Mouse (Mus musculus): ENCODE measurements around the gene Nt5c3b. TPM values are rescaled to one million over a fixed set of nuclear protein-coding genes. Genes with fewer than 3 reads are reported as not detected.

Gene Nt5c3b
- polyA plus RNA-seq, 1 experiment: 52.0 TPM

DNA sequence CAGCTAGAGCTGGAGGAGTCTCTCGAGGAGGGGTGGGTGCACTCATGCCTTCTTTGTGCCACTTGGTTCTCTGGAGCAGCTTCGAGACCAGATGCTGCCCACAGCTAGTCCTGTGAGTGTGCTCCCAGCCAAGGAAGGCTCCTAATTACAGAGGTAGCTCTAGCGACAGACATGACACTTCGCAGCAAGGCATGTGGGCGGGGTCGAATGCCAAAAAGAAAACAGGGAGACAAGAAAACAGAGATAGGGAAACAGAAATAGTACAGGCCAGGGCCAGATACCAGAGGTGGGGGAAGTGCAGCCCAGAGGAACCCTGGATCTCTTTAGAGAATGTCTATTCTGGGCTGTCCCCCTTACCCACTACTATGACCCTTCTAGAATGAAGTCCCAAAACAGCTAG, 39.4 kb downstream of the Nt5c3b start:
- Histone ChIP-seq H3K4me3 (ENCODE audit: insufficient read depth, low read length) (no peak overlapping the region), H3K4me1 (ENCODE audit: control insufficient read depth, insufficient read depth, low read length) (no peaks in the 10 kb centered on the region), H3K27ac (ENCODE audit: insufficient read depth, low read length) (no peak overlapping the region)
- TF ChIP-seq CTCF (IDR thresholded peaks at IDR 0.05; ENCODE audit: borderline replicate concordance, insufficient read depth, low read length) (no peak), POLR2A (IDR thresholded peaks at IDR 0.05; ENCODE audit: low read depth, low read length) (no peak)

DNA sequence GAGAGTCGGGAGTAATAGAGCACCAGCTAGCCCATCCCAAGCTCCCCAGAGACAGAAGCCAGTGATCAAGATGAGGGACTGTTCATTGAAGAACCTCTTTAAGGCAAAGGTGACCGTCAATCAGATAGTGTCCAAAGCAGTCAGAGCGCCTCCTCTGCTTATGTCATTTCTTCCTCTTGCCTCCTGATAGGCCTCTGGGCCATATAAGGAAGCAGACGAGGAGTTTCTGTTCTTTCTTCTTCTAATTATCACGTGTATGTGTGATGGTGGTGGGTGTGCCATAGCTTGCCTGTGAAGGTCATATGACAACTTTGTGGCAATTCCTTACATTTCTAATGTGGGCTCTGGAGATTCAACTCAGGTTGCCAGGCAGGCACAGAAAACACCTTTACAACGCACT, 40.8 kb downstream of the Nt5c3b start:
- Histone ChIP-seq H3K4me3 (ENCODE audit: insufficient read depth, low read length) (no peak overlapping the region), H3K4me1 (ENCODE audit: control insufficient read depth, insufficient read depth, low read length) (no peaks in the 10 kb centered on the region), H3K27ac (ENCODE audit: insufficient read depth, low read length) (no peak overlapping the region)
- TF ChIP-seq POLR2A (IDR thresholded peaks at IDR 0.05; ENCODE audit: low read depth, low read length): no peak
- no peak for TF ChIP-seq CTCF (IDR thresholded peaks at IDR 0.05; ENCODE audit: borderline replicate concordance, insufficient read depth, low read length)

DNA sequence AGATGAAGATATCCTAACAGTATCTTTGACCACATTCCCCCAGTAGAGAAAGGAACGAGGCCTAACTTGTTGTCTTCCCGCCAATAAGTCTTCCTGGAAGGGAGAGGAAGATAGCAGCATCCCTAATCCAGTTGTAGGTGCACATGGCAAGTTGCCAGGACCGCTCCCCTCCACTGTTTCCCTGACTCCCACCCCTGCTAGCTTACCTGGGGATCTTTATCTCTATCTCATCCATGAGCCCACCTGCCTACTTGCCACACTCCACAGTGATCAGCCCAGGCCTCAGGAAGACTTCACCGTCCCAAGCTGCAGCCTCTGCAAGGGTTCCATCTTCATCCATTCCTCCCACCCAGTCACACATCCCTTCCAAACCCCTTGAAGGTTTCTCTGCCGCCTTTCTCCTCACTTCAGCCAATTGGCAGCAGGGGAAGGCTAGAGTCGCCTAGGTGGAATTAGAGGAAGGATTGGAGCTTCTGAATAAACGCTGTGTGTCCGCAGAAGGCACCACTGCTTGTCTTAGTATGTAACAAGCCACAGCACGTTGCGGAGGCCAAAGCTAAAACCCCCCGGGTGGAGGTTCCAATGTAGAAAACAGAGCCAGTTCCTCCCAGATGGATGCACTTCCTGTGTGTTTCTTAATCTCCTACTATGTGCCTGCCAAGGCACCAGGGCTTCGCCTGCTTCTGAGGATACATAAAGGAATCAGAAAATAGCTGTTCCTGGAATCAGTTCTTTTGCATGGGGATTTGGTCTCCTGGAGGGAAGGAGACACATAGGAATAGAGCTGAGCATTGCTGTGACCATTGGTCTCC, 41.7 kb downstream of the Nt5c3b start:
- TF ChIP-seq CTCF (IDR thresholded peaks at IDR 0.05; ENCODE audit: borderline replicate concordance, insufficient read depth, low read length): no peak
- TF ChIP-seq POLR2A (IDR thresholded peaks at IDR 0.05; ENCODE audit: low read depth, low read length): no peak
- Histone ChIP-seq H3K4me1 (ENCODE audit: control insufficient read depth, insufficient read depth, low read length) (peaks cover 2% of the 10 kb centered on the region; the same call in 1 of the 2 replicates), H3K4me3 (ENCODE audit: insufficient read depth, low read length) (no peak overlapping the region), H3K27ac (ENCODE audit: insufficient read depth, low read length) (no peak overlapping the region)

DNA sequence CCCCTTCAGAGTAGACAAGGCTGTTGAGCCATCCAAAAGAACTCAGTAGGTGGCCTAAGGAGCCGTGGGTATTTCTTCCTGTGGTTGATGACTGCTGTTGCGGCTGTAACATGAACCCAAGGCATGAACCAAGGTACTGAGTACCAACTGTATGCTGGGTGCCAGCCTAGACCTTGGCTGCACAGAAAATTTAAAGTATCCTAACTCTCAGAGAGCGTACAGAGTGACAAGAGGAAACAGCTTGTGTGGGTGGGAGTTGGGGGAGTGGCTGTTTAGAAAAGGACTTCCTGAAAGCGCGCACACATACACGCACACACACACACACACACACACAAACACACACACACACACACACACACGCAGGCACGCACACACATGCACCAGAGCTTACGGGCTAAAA, 42.3 kb downstream of the Nt5c3b start:
- H3K4me1 ChIP-seq (ENCODE audit: control insufficient read depth, insufficient read depth, low read length): peaks cover 5% of the 10 kb centered on the region; the same call in 1 of the 2 replicates
- no peak overlapping the region for H3K27ac ChIP-seq (ENCODE audit: insufficient read depth, low read length)
- TF ChIP-seq POLR2A (IDR thresholded peaks at IDR 0.05; ENCODE audit: low read depth, low read length) (no peak), CTCF (IDR thresholded peaks at IDR 0.05; ENCODE audit: borderline replicate concordance, insufficient read depth, low read length) (no peak)
- H3K4me3 ChIP-seq (ENCODE audit: insufficient read depth, low read length): no peak overlapping the region

DNA sequence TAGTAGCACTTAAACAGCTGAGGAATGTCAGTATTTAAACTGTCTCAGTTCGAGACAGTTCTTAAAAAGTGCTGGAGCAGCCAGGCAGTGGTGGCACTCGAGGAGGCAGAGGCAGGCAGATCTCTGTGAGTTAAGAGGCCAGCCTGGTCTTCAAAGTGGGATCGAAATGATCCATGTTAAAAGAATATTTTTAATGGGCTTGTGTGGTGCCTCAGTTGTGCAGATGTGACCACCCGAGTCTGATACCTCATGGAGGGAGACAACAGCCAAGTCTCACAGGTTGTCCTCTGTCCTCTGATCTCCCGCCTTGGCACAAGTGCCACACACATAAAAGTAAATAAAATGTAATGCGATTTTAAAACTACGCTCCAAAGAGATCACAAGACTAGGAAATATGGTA, 43.1 kb downstream of the Nt5c3b start:
- peaks cover 9% of the 10 kb centered on the region; the same call in 1 of the 2 replicates for H3K4me1 ChIP-seq (ENCODE audit: control insufficient read depth, insufficient read depth, low read length)
- TF ChIP-seq CTCF (IDR thresholded peaks at IDR 0.05; ENCODE audit: borderline replicate concordance, insufficient read depth, low read length) (no peak), POLR2A (IDR thresholded peaks at IDR 0.05; ENCODE audit: low read depth, low read length) (no peak)
- no peak overlapping the region for H3K4me3 ChIP-seq (ENCODE audit: insufficient read depth, low read length)
- no peak overlapping the region for H3K27ac ChIP-seq (ENCODE audit: insufficient read depth, low read length)

DNA sequence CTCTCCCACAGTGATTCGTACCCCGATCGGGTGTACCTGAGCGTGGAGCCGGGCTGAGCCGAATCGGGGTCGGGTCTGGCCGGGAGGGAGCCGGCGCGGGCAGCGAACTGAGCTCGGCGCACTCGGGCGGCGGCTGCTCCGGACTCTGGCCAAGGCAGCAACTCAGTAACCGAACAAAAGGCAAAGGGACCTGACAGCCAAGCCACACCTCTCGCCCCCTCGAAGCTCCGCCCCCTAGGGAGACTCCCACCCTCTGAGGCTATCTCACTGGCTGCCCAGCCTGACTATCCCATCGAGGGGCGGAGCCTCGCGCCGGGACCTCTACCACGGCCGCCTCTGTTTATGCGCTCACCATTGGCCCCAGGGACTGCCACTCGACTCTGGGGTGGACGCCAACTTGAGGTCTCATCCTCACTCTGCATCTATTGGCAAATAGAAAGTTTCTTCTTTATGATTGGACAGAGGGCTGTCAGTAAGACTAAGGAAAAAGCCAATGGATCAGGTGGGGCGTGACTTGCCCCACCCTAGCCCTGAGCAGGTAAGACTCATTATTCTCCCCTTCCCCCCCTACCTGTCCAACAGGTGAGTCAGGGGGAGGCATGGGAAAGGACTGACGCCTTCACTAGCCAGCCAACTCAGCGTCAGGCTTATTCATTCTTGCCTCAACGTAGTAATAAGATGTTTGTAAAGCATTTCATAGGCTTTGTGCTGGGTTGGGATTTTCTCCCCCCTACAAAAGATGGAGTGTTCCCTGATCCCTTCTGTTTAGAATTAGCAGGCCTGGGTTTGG, 43.8 kb downstream of the Nt5c3b start, which contains the start of gene Jup:
Gene Jup (minus strand): TSS at position 164 of the 790 bp plus-strand sequence.
- TF ChIP-seq POLR2A (IDR thresholded peaks at IDR 0.05; ENCODE audit: low read depth, low read length) (peak; percentile 97), CTCF (IDR thresholded peaks at IDR 0.05; ENCODE audit: borderline replicate concordance, insufficient read depth, low read length) (no peak)
- H3K4me3 ChIP-seq (ENCODE audit: insufficient read depth, low read length): peak within 1 kb of the TSS; percentile 89
- peak within 1 kb of the TSS; percentile 60 for H3K27ac ChIP-seq (ENCODE audit: insufficient read depth, low read length)
- peaks cover 9% of the 10 kb centered on the region; the same call in 1 of the 2 replicates for H3K4me1 ChIP-seq (ENCODE audit: control insufficient read depth, insufficient read depth, low read length)

DNA sequence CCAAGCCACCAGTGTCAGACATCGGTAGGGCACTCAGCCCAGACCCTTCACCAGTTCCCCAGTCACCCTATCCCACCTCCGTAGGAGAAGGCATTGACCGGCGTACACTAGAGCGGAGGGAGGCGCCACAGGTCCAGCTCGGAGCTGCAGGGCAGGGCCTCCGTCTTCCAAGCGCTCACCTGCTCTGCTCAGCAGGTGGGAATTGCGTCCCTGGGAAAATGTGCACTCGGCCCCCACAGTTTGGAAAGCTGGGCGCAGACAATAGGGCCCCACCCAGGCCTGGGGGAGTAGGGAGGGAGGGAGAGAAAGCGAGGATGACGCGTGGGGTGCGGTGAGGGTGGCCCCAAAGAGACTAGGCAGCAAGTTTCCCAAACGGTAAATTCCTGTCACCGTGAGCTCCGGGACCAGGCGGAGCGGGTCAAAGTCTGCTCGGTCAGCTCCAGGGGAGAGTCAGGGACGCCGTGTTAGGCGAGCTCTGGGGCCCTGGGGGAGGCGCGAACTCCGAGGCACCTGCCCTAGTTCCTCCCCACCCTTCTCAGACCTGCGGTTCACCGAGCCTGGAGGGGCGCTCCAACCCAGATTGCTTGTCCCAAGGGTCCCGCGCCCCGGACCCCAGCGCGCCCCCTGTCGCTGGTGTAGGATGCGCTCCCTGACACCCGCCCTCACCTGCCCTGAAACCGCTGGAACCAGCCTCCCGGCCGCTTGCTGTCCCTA, 44.6 kb downstream of the Nt5c3b start:
- Histone ChIP-seq H3K4me1 (ENCODE audit: control insufficient read depth, insufficient read depth, low read length) (peaks cover 9% of the 10 kb centered on the region; the same call in 1 of the 2 replicates), H3K4me3 (ENCODE audit: insufficient read depth, low read length) (peak overlapping the region; percentile 89), H3K27ac (ENCODE audit: insufficient read depth, low read length) (peak overlapping the region; percentile 60)
- TF ChIP-seq CTCF (IDR thresholded peaks at IDR 0.05; ENCODE audit: borderline replicate concordance, insufficient read depth, low read length) (no peak), POLR2A (IDR thresholded peaks at IDR 0.05; ENCODE audit: low read depth, low read length) (no peak)

DNA sequence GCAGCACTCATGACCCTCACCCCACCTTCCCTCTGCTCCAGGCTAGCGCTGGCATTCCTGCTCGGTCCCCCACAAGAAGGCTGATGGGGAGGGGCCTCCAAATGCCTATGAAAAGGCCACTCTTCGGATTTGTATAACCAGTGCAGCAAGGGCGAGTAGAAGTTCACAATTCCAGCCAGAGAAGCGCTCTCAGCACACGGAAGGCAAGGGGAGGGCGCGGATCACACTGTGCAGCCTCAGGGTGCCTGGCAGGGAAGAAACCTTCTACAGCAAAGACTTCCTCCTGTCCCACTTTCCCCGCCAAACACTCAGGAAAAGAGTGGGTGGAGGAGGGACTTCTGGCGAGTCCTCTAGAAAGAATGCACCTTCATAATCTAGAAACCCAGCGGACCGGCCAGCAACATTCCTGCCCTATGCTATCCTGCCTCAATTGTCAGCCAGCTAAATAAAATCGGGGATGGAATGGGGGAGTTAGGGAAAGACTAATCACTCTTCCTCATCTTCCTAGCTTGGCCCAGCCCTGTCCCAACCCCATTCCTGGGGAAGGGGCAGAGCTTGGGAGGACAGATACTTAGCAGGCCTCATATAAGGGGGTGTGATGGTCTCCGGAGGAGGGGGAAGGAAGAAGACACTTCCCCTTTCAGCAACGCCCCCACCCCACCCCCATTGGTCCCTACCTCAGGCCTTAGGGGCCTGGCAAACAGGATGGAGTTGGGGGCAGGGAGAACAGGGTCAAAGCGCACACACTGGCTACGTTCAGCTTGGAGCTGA, 45.6 kb downstream of the Nt5c3b start:
- H3K27ac ChIP-seq (ENCODE audit: insufficient read depth, low read length): peak overlapping the region; percentile 60
- TF ChIP-seq POLR2A (IDR thresholded peaks at IDR 0.05; ENCODE audit: low read depth, low read length) (no peak), CTCF (IDR thresholded peaks at IDR 0.05; ENCODE audit: borderline replicate concordance, insufficient read depth, low read length) (no peak)
- H3K4me3 ChIP-seq (ENCODE audit: insufficient read depth, low read length): peak overlapping the region; percentile 89
- peaks cover 9% of the 10 kb centered on the region; the same call in 1 of the 2 replicates for H3K4me1 ChIP-seq (ENCODE audit: control insufficient read depth, insufficient read depth, low read length)

DNA sequence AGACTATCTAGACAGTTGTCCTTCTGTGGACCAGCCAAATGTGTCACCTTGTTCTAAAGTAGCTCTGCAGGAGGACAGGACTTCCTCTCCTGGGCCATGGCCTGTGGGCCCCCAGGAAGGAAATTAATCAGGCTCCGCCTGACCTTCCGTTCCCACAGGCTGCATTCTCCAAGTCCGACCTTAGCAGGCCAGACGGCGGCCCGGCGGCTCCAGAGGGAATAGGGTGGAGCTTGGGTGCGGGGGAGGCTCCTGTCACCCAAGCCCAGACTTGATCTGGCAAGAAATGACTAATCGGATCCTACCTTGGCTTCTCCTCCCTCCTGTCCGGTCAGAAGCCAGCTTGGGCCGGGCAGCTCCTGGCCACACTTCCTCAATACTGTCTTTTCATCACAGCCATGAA, 46.4 kb downstream of the Nt5c3b start:
- TF ChIP-seq POLR2A (IDR thresholded peaks at IDR 0.05; ENCODE audit: low read depth, low read length) (no peak), CTCF (IDR thresholded peaks at IDR 0.05; ENCODE audit: borderline replicate concordance, insufficient read depth, low read length) (no peak)

More for the DNA sequence above, 46.4 kb downstream of the Nt5c3b start:
- Histone ChIP-seq H3K27ac (ENCODE audit: insufficient read depth, low read length) (peak overlapping the region; percentile 4; the same call in 1 of the 2 replicates), H3K4me3 (ENCODE audit: insufficient read depth, low read length) (no peak overlapping the region), H3K4me1 (ENCODE audit: control insufficient read depth, insufficient read depth, low read length) (peaks cover 9% of the 10 kb centered on the region; the same call in 1 of the 2 replicates)

Data from embryonic fibroblast, embryonic 13.5 days (primary cell).